Mouse (Mus musculus) megakaryocyte, embryonic 14.5 days (primary cell): ENCODE results near the gene Tab1.

ENCODE experiments used
- FLI1 ChIP-seq: IDR thresholded peaks from 2 replicates; pipeline ENCODE4 v1.6.1; 2012; ENCODE audit warnings: low read length, inconsistent platforms, mixed read lengths
- GATA1 ChIP-seq: IDR thresholded peaks from 3 replicates; pipeline ENCODE4 v1.6.1; 2012; ENCODE audit warnings: mixed read lengths, low read length, inconsistent platforms, borderline replicate concordance

GRCm38 (mm10) chr15:80145397-80145796 is 12.5 kb downstream of the Tab1 start:
- no peak for TF ChIP-seq GATA1
- TF ChIP-seq FLI1 = no peak
